Mouse (Mus musculus): ENCODE results near the gene Rapgef5.

DNA sequence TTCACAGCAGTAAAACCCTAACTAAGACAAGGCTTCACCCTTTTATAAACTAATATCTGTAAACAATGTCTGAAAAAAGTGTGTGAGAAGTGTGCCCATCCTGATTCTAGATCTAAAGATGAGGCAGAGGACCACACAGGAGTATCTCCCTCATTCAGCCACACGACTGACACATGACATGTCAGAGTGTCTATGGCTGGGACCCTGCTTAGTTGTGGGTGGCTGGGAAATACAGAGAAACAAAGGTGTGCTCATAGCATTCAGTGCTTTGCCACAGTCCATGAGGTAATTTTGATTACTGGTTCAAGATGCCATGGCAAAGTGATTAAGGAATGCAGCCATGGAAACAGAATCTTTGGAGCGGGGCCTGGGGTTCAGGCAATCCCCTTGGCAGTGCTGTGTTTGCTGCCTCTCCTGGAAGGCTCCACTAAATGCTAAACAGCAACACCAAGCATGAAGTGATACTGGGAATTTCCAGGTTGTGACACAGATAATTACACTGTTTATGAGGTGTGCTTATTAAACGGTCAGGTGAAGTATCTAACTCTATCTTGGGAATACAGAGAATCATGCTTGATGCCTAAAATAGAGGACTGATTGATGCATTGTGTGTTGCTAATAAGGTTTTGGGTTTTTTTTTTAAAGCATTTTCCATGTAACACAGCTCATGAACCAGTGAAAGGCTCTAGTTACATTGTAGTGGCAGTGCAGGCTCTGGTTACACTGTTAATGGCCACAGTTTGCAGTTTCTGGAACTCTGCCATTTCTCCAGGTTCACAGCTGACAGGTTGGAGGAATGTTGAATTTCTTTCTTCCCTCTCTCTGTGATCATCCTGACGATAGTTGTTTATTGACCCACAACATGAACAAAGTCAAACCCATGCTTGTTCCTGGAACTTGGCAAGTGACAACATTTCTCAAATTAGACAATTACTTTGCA, 29.9 kb upstream of the Rapgef5 start:
- no peak for TF ChIP-seq MAX (IDR thresholded peaks at IDR 0.05)
- TF ChIP-seq CTCF (IDR thresholded peaks at IDR 0.05; ENCODE audit: control insufficient read depth, insufficient read depth, insufficient read length): no peak
